Mouse (Mus musculus) thymus, postnatal 14 days (tissue): Measurements from ENCODE around the gene Gm6169.
"Not testable (repeated sequence)": the region's sequence is repeated elsewhere in the genome, so short reads cannot be mapped to it uniquely, and the experiment has no call there.

Experiments
- DNase-seq: peaks from one replicate; pipeline ENCODE4 v3.0.0; 2021

Gene Gm6169

DNA sequence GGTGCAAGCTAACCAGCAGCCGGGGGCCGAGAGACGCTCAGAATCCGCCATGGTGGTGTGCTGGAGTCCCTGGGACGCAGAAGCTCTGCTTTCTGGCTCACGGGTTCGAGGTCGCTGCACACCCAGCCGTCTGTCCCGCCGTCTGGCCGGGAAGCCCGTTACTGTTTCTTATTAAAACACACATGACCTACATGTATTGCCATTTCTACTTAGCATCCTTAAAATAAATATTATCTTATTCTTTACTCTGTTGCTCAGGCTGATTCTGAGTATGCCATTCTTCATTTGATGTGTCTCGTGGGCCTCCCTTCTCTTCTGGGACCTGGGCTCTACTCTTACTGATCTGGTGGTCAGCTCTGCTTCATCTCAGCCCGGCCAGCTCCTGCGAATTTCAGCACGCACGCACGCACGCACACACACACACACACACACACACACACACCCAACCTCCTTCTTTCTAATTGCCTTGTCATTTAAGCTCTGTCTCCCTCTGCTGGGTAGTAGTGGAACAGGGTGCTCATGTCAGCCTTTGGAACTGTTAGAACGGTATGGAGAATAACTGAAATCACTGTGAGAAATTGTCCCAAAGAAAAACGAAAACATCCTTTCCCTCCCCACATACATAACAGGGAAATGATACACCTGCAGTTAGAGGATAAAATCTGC, at the start of gene Gm6169:
Gene Gm6169, minus strand, starts transcription at position 51 of the 666 bp plus-strand sequence.
- DNase-seq = peak; percentile 25

DNA sequence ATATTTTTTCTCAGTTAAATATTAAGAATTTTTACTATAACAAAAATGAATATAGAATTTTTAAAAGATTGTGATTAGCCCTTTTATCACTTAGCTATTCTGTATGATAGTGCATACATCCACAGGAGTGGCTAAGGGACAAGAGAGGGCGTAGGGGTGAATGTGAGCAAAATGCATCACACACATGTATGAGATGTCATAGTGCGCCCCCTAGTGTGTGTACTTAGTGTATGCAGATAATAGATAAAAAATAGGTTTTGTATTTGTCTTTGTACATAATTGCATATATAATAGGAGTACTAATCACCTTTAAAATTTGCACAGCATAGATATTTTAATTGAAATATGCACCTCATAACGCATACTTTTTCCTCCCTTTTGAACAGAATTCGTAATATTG, 46.8 kb upstream of the Gm6169 start:
- DNase-seq = peak; percentile 70

DNA sequence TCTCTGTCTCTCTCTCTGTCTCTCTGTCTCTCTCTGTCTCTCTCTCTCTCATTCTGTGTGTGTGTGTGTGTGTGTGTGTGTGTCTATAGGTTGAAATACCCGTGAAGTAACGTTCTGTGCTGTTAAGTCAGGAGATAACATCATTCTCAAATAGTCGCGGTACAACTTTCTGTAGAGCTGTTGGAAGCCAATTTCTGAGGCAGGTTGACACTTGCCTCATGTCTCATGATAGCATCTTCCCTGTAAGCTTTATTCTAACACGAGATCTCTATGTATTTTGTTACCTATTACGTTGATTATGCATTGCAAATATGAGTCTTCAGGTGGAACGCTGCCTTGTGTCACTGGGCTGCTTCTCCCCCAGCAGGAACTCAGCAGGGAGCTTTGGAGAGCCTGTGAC, 43.3 kb upstream of the Gm6169 start:
- DNase-seq = no peak

DNA sequence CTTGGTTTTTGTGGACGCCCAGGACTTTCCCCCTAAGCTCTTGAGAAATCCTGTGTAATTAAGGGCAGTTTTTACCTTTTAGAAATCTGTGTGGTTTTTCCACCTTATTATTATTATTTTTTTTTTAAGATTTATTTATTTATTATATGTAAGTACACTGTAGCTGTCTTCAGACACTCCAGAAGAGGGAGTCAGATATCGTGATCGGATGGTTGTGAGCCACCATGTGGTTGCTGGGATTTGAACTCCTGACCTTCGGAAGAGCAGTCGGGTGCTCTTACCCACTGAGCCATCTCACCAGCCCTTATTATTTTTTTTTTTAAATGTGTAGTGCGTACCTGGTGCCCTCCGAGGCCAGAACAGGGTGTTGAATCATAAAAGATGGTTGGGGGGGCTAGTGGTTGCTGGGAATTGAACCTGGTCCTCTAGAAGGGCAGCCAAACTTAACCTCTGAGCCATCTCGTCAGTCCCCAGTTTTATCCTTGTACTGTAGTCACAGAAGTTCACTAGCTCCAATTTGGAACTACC, 39.4 kb upstream of the Gm6169 start:
- DNase-seq = not testable (repeated sequence)

DNA sequence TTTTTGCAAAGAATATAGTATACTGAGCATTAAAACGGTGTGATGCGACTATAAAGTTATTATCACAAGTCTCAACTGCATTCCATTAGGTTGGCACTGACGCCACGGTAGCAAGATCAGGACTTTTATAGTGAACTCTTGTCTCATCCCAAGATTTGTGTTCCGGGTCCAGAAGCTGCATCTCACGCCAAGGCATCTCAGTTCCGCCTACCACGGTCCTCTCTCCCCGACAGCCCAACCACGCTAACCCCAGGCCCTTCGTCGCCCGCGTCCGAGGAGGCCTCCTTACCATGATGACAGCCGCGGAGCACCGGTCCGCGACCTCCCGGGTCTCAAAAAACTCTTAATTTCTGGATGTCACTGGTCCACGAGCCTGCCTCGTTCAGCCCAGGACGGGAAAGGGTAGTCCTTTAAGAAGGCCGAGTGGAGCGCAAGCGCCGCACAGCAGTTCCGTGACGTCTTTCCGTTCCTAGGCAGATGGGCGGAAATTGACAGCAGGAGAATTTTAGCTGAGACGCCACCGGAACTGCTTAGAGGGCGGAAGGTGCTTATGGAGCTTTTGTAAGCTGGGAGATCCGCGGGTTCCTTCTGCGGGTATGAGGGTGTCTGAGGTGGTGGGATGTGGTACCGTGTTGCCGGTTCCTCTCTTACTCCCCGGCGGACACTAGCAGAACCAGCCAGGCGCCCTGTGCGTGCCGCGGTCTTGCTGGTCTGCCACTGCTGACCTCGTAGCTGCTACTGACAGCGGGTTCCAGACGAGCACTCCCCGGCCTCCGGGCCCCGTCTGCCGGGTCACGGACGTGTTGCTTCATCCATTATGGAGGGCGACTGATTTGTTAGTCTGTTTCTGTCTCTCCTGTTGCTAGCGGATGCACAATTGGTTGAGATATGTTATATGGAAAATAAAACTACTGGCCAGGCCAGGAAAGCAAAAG, 38.7 kb upstream of the Gm6169 start, which contains the start of the genes Gfm2 and Nsa2:
Gene Gfm2, plus strand, starts transcription at position 472 of the 935 bp plus-strand sequence.
Gene Nsa2, minus strand, starts transcription at position 472 of the 935 bp plus-strand sequence.
- DNase-seq = peak; percentile 89

DNA sequence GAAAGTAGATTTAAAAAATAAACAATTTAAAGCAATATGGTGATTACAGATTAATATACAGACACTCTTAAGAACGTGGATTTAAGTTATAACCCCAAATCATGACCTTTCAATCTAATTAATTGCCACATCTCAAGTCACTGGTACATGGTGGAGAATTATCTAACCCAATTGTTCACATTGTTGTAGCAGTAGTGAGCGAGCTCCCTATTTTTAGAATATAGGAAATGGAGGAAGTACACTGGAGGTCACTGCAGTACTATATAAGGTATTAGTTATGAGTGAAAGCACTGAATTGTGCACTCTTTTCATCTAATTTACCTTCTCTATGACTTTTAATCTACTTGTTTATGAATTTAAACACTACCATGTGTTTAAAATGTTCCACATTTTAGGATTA, 31.4 kb upstream of the Gm6169 start:
- DNase-seq = not testable (repeated sequence)

DNA sequence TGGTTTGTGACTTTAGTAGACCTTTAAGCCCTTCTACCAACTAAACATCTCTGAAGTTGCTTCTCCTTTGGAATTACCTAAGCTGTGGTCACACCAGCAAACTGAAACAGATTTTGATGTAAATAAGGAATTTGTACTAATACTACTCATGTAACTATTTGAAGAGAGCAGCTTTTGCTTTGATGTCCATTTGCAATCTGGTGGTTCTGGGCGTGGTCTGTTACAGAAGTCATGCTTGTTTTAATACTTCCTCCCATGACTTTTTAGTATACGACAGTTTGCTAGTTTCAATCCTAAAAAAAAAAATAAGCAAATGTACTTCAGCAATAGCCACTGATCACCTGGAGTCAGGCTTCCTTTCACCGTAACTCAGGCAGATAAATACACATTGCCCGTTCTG, 30.6 kb upstream of the Gm6169 start:
- DNase-seq = not testable (repeated sequence)

DNA sequence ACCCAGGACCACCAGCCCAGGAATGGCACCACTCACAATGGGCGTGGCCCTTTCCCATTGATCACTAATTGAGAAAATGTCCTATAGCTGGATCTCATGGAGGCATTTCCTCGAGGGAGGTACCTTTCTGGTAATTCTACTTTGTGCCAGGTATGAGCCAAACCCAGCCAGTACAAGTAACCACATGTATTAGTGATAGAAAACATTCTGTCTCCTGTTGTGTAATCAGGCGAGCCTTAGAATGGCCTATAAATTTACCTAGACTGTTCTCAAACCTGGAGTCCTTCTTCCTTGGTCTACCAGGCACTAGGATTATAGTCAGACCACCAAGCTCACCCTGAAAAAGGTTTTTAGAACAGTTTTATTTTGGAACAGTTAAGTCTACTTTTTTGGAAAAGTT, 22.3 kb upstream of the Gm6169 start:
- DNase-seq = no peak

DNA sequence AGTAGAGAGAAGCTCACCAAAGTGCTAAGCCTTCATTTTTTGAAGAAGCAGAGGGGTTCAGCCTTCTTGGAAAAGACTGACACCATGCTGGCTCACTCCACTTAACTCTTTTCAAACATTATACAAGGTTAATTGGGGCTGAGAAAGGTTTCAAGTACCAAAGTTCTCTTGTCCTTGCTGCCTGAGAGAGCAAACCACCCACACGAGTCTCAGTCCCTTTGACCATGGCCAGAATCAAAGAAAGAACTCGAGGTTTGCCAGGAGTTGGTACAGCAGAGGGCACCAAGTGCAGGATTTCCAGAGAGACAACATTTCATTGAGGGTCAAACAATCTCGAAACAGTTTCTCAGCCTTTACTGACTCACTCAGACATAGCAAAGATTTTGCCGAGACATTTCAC, 10.0 kb upstream of the Gm6169 start:
- DNase-seq = no peak

DNA sequence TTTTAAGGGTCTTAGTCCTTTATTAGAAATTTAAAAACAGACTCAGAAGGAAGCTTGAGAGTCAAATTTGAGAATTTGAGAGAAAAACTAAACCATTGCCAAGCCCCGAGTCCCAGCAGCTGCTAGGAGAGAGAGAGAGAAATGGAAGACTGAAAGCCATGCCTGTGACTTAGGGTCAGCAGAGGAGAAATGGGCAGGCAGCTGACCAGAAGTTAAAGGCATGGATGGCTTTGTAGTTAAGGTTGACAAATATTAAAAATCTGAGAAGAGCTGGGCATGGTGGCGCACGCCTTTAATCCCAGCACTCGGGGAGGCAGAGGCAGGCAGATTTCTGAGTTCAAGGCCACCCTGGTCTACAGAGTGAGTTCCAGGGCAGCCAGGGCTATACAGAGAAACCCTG, 8.7 kb upstream of the Gm6169 start:
- not testable (repeated sequence) for DNase-seq

DNA sequence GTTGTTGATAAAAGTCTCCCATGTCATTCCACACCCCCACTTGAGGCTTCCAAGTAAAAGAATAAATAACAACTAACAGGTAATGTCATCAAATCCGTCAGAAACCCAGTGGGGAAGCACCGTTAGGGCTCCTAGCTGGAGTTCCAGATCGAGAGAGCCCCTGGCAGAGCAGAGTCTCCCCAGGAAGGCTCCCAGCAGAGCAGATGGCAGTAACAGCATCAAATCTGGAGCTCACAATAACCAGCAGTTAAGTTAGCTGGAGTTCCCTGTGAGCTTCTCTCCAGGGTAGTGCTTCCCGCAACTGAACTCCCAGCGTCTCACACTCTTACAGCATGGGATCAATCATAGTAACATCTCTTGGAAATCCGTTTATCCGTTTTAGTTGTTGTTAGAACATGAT, 6.0 kb upstream of the Gm6169 start:
- DNase-seq = no peak

DNA sequence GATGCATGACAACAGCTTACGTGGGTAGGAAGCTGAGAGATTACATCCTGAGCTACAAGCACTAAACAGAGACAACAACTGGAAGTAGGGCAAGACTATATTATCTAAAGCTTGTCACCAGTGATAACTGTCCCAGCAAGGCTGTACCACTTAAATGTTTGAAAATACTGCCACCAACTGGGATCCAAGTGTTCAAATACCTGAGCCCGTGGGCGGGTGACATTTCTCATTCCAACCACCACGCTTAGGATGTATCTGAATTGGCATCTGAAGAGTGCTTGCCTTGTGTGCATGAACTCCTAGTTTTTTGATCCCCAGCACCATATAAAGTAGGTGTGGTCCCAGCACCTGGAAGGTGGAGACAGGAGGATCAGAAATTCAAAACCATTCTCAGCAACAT, 3.3 kb downstream of the Gm6169 start:
- DNase-seq = no peak

DNA sequence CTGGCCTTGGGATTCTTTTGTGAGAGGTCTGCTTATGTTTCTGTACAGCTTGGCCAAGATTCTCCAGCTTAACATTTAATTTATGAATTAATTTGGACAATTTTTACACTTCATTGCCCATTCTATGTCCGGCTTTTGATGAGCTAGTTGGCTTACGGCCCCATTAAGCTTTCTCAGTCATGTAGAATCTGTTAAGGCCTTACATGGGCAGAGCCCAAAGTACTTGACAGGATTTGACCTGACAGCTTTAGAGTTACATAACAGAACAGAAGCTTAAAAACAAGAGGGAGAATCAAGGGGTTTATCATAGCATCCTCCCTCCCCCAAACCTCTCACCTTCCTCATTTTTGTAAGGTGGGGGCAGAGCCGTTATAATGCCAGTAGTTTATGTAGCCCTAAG, 10.9 kb downstream of the Gm6169 start:
- no peak for DNase-seq

DNA sequence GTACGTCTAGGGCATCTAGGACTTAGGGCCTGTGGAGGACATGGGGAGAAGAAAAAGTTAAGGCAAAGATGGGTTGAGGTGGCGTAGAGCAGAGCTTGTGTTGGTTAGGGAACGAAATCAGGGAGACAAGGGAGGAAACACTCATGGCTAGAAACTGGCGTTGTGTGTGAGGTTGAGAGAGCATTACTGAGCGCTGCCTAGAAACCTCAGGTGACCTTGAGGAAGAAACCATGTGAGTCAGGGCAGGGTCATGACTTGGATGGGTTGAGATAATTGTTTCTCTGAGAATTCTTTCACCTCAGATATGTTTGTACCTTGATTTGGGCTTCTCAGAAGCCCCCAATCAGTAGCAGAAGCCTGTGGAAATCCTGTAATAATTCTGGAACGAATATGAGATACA, 11.6 kb downstream of the Gm6169 start:
- no peak for DNase-seq

DNA sequence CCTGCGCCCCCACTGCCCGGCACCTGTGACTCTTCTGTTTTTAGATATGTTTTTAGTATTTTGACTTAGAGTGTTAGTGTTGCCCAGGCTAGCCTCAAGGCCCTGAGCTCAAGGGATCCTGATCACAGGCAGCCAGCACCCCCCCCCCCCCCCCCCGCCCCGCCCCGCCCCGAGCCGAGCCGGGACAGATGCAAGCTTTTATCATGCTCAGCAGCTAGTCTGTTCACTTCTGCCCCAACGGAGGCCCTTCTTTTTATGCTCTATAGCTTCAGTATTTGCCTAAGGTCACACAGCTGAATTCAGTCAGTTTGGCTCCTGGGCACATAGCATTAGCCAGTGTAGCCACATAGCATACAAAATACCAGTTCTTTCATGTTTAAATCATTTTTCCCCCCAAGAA, 12.7 kb downstream of the Gm6169 start:
- no peak for DNase-seq

DNA sequence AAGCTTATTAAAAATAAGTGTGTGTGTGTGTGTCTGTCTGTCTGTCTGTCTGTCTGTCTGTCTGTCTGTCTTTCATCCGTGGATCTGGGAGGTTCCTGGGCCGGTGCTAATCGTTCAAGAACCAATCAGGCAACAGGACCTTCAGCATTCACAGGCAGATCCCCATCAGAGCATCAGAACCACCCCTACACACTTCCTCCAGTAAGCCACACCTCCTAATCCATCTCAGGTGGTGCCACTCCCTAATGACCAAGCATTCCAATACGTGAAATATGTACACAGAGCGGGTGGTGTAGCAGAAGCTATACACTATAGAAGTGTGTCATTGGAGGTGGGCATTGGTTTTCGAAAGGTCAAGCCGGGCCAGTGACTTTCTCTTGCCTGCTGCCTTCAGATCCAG, 16.6 kb downstream of the Gm6169 start:
- DNase-seq = no peak

DNA sequence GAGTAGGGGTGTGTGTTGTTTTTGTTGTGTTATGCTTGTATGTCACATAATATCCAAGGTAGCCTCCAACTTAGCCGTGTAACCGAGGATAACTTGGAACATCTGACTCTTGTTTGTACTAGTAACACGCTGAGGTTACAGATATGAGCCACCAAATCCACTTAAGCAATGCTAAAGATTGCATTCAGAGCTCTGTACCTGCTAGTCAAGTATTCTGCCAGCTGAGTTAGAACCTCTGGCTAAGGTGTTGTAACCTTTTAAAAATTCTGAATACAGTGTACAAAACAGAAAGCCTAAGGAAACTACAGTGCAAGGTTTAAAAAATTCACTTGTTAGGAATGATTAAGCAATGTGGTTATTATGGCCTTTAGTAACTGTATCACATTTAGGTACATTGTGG, 18.4 kb downstream of the Gm6169 start:
- no peak for DNase-seq

DNA sequence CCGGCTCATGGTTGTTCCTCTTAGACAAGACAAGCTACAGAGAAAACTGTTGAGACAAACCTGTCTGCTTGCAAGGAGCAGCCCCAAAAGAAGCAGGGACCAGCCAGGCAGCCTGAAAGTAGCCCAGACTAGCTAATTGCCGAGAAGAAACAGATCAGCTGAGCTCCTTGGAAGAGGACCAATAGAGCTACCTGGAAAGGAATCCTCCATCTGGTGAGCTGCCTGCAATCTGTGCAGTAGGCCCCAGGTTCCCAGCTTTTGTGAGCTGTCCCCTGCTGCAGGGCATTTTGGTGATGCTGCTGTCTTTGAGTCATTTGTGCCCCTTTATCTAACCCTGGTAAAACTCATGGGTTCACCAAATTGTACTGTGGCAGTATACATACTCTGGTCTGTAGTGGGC, 18.8 kb downstream of the Gm6169 start:
- DNase-seq = no peak

DNA sequence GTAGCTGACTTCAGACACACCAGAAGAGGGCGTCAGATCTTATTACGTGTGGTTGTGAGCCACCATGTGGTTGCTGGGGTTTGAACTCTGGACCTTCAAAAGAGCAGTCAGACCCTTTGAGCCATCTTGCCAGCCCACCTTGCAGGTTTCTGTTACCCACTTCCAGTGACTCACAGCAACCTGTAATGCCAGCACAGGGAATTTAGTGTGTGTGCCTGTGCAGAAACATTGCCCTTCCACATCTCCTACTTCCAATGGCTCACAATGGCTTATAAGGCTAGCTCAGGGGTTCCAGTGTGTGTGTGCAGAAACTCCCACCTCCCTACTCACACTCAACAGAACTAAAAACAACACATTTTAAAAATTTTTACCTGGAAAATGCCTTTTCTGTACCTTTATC, 21.5 kb downstream of the Gm6169 start:
- DNase-seq = no peak

DNA sequence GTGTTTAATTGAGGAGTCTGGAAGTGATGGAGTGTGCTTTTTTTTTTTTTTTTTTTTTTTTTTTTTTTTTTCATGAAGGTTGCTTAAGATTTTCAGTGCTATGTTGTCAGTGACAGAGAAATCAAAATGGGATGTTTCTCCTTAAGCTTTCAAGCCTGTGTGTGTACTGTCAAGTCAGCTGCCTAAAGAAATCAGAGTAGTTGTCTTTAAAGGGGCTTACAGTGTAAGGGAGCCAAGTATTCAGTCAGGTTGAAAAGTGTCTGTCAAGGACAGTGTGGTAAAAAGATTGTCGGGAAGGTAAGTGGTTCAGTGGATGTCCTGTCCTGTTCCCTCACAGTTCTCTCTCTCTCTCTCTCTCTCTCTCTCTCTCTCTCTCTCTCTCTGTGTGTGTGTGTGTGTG, 25.5 kb downstream of the Gm6169 start:
- no peak for DNase-seq

DNA sequence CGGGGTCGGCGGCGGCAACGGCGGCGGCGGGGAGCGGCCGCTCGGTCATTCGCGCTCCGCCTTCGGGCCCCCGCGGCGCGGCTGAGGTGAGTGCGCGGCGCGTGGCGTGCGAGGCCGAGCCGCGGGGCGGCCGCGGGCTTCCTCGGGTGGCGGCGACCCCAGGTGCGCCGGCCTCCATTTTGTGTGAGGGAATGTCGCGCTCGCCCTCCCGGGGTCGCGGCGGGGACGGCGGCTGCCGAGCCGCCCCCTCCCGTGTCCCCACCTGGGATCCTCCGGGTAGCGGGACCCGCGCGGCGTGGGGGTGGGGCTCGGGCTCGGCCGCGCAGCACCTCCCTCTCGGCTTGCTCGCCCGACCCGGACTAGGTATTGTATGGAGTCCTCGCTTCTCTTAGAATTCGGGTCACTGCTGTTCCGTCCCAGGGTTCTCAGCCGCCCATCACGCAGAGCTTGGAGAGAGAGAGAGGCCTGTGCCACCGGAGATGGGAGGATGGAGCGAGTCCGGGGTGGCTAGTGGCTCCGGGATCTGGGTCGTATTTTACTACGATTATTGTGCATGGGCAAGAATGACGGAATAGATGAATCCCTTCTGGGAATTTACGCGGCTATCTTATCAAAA, 27.3 kb downstream of the Gm6169 start:
- peak; percentile 32 for DNase-seq

DNA sequence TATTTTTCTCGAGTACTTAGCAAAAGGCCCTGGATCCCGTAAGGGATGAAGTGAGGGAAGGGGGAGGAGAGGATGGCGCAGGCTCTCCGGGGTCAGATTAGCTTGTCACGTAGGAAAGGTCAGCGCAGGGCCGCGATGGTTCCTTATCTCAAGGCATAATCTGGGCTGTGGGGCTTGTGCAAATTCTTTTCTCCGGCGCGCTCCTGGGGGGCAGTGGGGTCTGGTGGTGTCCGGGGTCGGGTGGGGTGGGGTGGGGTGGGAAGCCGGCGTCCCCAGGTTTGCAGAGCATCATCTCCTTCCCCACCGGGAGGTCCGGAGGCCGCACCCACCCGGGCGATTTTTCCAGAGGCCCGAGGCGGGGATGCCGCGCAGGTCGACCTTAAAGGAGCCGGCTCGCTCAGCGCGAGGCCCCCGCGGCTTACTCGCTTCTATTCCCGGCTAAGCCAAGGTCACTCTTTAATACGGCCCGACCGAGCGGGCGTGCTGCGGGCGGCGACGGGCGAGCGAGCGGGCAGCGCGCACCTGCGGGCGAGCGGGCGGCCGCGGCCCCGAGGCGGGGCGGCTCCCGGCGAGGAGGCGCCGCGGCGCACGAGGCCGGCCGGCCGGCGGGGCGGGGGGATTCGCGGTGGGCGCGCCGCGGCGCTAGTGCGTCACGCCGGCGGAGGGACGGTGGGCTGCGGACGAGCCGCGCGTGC, 28.0 kb downstream of the Gm6169 start:
- no peak for DNase-seq

DNA sequence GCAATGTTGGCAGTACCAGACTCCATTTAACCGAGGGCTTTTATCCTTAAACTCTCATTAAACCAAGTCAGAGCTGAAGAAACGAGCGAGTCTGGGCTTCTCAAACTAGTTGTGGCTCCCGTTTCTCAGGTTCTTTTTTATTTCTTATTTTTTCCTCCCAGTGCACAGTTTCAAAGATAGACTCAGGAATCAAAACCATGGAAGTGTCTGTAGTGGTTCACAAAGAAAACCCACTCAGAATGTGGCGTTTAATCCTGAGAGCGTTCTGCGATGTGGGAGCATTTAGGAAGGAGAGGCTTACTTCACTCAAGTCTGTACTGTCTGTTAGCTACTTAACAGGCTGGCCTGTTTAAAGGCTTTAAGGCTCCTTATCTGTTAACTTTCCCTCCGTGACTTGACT, 30.9 kb downstream of the Gm6169 start:
- no peak for DNase-seq
